Mouse (Mus musculus) erythroid progenitor cell, adult 5-6 weeks (primary cell): ENCODE data around the gene Gm20708. TPM values are rescaled to one million over a fixed set of nuclear protein-coding genes. Genes with fewer than 3 reads are reported as not detected.

ENCODE experiments used
- ATAC-seq: replicated peaks from 2 replicates; pipeline ENCODE4 v1.8.0; 2016; ENCODE audit warnings: moderate number of reproducible peaks, mild to moderate bottlenecking, moderate TSS enrichment, inconsistent platforms; ENCODE audit not compliant: poor library complexity, low FRiP score, severe bottlenecking
- total RNA-seq, 2 experiments: library from RNA; stranded (forward) in 1 of 2; stranded (reverse) in 1 of 2; fragments of 150-400 nt in 1 of 2; fragments of 186-747, 209-891 nt in 1 of 2; gene quantifications; 2 replicates each; pipeline versions ENCODE4 v1.2.3 to v1.2.4; 2015 to 2017; ENCODE audit warnings: low replicate concordance in 2 of 2

Gm20708 gene
- total RNA-seq, 2 experiments from 2014 or later, result 3.4 to 72.1 TPM

DNA sequence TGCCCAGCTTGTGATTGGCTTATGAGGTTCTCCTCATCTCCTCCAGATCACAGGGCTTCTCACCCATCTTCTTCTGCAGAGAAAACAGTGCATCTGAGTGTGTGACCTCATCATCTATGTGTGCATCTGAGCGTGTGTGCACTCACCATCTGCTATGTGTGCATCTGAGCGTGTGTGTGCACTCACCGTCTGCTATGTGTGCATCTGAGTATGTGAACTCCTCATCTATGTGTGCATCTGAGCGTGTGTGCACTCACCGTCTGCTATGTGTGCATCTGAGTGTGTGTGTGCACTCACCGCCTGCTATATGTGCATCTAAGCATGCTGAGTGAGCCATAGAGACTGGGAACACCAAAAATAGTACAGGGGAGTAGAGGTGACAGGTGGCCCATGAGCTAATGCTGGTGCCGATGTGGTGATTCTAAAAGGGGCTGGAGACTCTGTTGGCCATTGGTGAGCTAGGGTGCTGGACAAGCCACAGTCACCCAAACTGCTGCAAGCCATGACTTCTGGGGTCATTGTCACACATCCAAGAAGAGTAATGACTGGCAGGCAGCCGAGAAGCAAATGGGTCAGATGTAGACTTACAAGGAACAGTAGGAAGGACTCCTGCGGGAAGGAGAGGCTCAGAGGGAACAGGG lies 71.0 kb downstream of the Gm20708 start:
- ATAC-seq, result no peak

DNA sequence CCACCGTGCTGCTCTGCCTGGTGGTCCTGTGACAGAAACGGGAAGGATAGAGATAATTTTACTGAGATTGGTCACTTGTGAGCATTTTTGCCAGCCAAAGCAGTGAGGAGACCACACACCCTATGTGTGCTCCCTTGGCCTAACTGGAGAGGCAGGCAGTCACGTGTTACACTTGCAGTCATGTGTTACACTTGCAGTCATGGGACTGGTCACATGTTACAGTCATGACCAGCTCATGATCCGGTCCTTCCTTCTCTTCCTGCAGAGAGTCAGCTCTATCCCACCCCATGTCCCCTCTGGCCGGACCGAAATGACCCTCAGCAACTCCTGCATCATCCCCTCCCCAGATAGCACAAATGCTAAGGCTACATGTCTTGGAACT lies 71.5 kb downstream of the Gm20708 start:
- no peak for ATAC-seq

DNA sequence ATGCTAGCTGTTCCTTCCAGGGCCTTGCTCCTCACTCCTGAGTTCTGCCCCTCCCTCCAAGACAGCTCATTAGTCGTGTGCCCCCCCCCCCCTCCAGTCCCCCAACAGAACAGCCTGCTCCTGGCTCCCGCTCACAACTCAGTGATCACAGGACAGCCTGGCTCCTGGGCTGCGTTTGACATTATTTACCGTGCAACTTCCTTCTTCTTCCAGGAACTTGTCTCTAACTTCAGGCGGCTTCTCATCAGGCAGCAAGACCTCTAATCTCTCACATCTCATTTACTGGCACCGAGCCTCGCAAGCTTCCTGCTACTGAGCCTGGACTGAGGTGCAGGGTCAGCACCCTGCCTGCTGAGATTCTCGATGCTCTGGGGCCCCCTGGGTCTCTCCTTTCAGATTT lies 72.3 kb downstream of the Gm20708 start:
- ATAC-seq, result no peak

DNA sequence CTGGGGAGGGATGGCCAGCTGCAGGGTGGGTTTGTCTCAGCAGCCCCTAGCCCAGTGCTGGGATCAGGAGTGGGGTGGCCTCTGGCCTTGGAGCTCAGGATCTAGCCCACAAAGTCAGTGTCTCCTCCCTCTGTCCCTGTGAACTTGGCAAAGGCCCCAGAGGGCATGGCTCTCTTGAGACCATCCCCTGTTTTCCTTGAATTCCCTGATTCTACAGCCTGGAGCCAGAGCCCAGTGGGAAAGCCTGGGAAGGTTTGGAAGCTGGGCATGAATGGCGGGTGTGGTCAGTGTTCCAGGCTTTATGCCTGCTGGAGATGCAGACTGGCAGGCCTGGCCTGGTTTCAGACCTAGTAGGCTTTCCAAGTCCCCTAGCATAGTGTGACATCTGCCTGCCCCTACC lies 72.7 kb downstream of the Gm20708 start:
- no peak for ATAC-seq

DNA sequence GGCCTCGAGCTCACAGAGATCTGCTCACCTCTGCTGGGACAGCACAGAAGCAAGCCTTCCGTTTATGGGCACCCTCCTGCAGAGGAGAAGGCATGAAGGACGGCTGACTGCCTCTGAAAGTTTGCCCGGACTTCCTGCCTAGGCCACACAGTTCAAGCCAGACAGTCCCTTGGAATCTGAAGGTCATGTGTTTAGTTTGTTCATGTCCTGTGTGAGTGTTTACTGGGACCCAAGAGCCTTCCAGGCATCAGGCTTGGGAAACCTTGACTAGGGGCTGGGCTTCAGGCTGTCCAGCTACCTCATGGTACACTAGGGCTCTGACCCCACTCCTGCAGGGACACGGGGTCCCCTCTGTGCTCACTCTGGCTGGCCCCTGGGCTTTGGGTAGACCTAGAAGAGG lies 76.5 kb downstream of the Gm20708 start:
- no peak for ATAC-seq

DNA sequence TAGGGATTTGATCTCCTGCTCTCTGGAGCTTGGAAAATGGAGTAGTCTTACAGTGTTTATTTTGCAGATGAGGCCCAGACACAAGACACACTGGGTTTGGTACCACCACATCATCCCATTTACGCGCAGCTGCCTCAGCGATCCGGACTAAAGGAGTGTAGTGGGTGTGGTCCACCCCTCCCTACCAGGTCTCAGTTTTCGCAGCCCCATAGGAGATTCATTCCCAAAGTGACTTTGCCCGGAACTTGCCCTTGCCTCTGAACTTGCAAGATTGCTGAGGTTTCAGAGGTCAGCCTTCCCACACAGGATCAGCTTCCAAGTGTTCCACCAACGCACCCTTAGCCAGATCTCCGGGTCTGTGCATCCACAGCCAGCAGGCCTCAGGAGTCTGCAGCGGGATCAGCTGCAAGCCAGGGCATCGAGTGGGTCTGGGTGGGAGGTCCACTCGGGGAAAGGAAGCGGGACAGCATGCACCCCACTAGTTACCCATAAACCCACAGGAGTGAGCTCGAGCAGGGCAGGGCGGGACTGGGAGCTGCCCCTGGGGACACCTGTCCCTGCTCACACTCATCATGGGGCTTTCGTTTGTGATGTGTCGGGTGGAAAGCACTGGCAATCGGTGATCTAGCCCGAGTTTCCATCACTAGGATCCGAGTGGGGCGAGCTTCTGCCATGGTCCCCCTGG lies 78.8 kb downstream of the Gm20708 start:
- ATAC-seq, result no peak

DNA sequence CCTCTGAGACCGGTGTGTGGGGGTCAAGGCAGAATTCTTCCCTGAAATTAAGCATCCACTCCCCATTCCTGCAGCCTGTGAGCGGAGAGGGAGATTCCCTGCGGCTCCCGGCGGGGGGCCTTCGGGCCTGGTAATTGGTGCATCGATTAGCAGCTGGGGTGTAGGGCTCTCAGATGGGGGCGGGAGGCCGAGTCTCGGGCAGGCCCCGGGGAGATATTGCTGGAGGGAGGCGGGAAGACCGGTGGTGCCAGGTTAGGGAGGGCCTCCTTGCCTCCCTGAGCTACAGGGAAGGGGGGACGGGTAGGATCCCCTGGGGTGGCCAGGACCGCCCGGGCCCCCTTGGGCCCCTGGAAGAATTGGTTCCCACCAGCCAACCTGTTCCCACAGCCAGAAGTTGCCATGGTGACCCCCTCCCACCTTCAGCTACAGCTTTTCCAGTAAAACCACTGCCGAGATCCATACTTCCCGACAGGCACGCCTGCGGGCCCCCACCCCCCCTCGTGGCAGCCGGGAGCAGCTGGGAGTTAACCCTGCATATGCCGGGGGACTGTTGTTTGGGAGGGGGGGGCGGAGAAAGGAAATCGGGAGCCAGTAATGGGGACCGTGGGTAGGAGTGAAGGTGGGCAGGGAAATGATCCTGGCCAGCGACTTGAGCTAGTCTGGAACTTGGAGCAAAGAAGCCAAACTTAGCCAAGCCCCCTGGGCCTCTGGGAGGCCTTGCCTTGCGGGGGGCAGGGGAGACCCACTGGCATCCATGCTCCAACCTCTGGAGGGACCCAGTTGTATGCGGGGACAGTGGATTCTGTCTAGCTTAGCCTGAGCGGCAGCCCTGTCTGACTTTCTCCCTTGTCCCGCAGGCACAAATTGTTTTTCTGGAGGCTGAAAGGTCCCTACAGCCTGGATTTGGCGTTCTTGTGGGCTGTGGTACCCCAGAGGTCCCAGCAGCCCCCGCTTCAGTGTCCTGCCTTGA lies 79.7 kb downstream of the Gm20708 start:
- ATAC-seq, result no peak

Other genes with a start within 250 kb of the Gm20708 start
- gene Tnrc6c, start 155.4 kb upstream of the Gm20708 start, total RNA-seq (2015; ENCODE audit: low replicate concordance), result 10.8 and 13.4 TPM in 2 replicates
- gene Tnrc6c, start 155.4 kb upstream of the Gm20708 start, total RNA-seq (2017; ENCODE audit: low replicate concordance), result 11.6 and 13.9 TPM in 2 replicates
- 107 and 113 TPM in 2 replicates for gene Tmc8, start 27.6 kb upstream of the Gm20708 start, total RNA-seq (2015; ENCODE audit: low replicate concordance)
- 60.6 and 72.4 TPM in 2 replicates for gene Tmc8, start 27.6 kb upstream of the Gm20708 start, total RNA-seq (2017; ENCODE audit: low replicate concordance)
- gene Tmc6, start 27.5 kb upstream of the Gm20708 start, total RNA-seq (2015; ENCODE audit: low replicate concordance), result 478 and 628 TPM in 2 replicates
- gene Tmc6, start 27.5 kb upstream of the Gm20708 start, total RNA-seq (2017; ENCODE audit: low replicate concordance), result 151 and 353 TPM in 2 replicates
- gene 6030468B19Rik, start 12.0 kb upstream of the Gm20708 start, total RNA-seq (2015; ENCODE audit: low replicate concordance), result 82.6 and 84.3 TPM in 2 replicates
- 23.8 and 25.8 TPM in 2 replicates for gene 6030468B19Rik, start 12.0 kb upstream of the Gm20708 start, total RNA-seq (2017; ENCODE audit: low replicate concordance)
- gene Syngr2, start within 50 bp of the Gm20708 start, total RNA-seq (2015; ENCODE audit: low replicate concordance), result 65.4 and 86.5 TPM in 2 replicates
- 35.0 and 41.8 TPM in 2 replicates for gene Syngr2, start within 50 bp of the Gm20708 start, total RNA-seq (2017; ENCODE audit: low replicate concordance)
- 38.6 and 38.9 TPM in 2 replicates for gene Afmid, start 16.3 kb downstream of the Gm20708 start, total RNA-seq (2015; ENCODE audit: low replicate concordance)
- 70.3 and 75.6 TPM in 2 replicates for gene Afmid, start 16.3 kb downstream of the Gm20708 start, total RNA-seq (2017; ENCODE audit: low replicate concordance)
- gene Tk1, start 16.4 kb downstream of the Gm20708 start, total RNA-seq (2015; ENCODE audit: low replicate concordance), result 462 and 532 TPM in 2 replicates
- 549 and 716 TPM in 2 replicates for gene Tk1, start 16.4 kb downstream of the Gm20708 start, total RNA-seq (2017; ENCODE audit: low replicate concordance)
- 782 and 936 TPM in 2 replicates for gene Birc5, start 39.6 kb downstream of the Gm20708 start, total RNA-seq (2015; ENCODE audit: low replicate concordance)
- 871 and 1,077 TPM in 2 replicates for gene Birc5, start 39.6 kb downstream of the Gm20708 start, total RNA-seq (2017; ENCODE audit: low replicate concordance)
- not detected in 2 replicates for gene Tmem235, start 51.1 kb downstream of the Gm20708 start, total RNA-seq (2015; ENCODE audit: low replicate concordance)
- 1.1 TPM in 1 of 2 replicates, not detected in the other for gene Tmem235, start 51.1 kb downstream of the Gm20708 start, total RNA-seq (2017; ENCODE audit: low replicate concordance)
- gene Tha1, start 63.8 kb downstream of the Gm20708 start, total RNA-seq (2015; ENCODE audit: low replicate concordance), result 0.42 TPM in 1 of 2 replicates, not detected in the other
- gene Tha1, start 63.8 kb downstream of the Gm20708 start, total RNA-seq (2017; ENCODE audit: low replicate concordance), result 1.8 and 3.3 TPM in 2 replicates
- gene Socs3, start 160.4 kb downstream of the Gm20708 start, total RNA-seq (2015; ENCODE audit: low replicate concordance), result 0.36 and 1.3 TPM in 2 replicates
- gene Socs3, start 160.4 kb downstream of the Gm20708 start, total RNA-seq (2017; ENCODE audit: low replicate concordance), result 1.2 TPM in 1 of 2 replicates, not detected in the other
- gene Pgs1, start 176.6 kb downstream of the Gm20708 start, total RNA-seq (2015; ENCODE audit: low replicate concordance), result 10.1 and 13.3 TPM in 2 replicates
- 5.1 and 22.5 TPM in 2 replicates for gene Pgs1, start 176.6 kb downstream of the Gm20708 start, total RNA-seq (2017; ENCODE audit: low replicate concordance)